Mouse (Mus musculus) T-helper 17 cell (primary cell): ENCODE measurements around the gene Lrmda.

Experiments
- in situ Hi-C, 2 experiments: fragments of 300-600 bp; cut with MboI, MseI; formaldehyde crosslinking; loops; 1 replicate in 1 of 2; 2 replicates in 1 of 2; pipeline ENCODE4 v1.15.1; 2025; ENCODE audit warnings: high pct_unique_total_duplicates in 2 of 2

The Lrmda gene

DNA sequence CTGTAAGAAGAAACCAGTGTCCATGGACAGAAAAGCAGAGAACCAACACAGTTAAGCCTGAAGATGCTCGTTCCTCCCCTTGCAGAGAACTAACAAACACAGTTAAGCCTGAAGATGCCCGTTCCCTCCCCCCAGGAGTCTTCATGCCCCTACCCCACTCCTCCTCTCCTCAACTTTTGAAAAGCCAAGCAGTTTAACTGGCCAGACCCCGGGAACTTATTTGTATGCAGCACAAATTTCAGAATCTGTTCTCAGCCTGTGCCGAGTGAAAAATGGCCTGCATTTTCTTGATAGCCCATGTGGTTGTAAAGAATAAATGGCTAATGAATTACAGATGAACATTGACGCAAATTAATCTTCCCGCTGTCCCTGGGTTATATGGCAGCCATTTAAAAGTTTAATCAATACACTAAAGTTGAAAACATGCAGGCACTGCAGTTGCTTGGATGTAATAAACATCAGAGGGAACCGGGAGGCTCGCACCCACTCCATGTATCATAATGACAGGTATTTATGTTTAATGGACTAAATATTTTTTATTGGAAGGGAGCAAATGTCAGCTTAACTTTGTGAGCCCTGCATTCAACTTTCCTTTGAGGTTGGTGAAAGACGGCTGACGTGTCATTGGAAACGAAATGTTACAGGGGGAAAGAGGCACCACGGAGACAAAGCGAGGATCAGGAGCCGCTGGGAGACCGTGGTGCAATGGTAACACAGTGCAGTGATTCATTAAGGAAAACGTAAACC is 996.0 kb downstream of the Lrmda start:
- in situ Hi-C loops: no loop called here

DNA sequence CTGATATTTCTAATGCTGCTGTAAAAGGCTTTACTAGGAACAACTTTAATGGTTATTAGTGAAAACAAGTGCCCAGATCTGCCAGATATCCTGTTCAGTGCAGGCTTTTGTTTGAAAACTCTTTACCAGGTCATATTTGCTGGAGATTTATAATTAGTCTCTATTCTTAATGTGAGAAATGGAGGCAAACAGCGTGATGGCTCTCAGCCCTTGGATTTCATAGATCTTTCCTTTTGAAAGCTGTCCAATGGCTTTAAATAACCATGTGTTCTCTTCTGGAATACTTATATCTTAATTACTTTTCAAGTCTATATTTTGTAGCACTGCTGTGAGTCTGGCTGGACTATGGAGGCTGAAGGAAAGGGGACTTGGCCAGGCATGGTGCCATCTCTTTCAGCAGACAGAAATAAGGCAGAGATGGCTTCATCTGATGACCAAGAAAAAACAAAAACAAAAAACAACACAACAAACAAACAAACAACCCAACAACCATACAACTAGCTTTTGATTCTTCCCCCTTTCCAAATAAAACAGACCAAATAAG is 996.6 kb downstream of the Lrmda start:
- in situ Hi-C loops: no loop called here

GRCm38 (mm10) chr14:23041002-23041401 is 1021.5 kb downstream of the Lrmda start:
- in situ Hi-C loops: loop anchor here in 1 of 2 experiments (10.0 kb wide), 2 partner anchors 474 to 1066 kb away; no protein-coding TSS in a partner anchor

GRCm38 (mm10) chr14:23045322-23045721 is 1025.8 kb downstream of the Lrmda start:
- in situ Hi-C loops: loop anchor here in 1 of 2 experiments (10.0 kb wide), 2 partner anchors 469 to 1071 kb away; no protein-coding TSS in a partner anchor

DNA sequence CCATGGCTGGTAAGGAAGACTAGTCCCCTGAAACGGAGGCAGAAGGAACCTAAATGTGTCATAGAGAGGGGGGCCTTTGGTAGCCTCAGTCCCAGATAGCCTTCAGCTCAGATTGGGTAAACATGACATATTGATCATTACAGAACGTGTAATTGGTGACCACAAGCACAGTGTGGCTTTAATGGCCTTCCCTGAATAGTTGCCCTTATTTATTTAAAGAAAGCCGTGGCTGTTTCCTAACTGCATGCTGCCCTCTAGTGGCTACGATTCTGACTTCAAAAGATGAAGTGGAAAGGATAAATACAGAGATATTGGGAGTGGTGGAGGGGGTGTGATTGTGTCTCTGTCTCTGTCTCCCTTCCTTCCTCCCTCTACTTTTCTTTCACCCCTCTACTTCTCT is 1026.8 kb downstream of the Lrmda start:
- in situ Hi-C loops: loop anchor here in 1 of 2 experiments (10.0 kb wide), 2 partner anchors 468 to 1072 kb away; no protein-coding TSS in a partner anchor

DNA sequence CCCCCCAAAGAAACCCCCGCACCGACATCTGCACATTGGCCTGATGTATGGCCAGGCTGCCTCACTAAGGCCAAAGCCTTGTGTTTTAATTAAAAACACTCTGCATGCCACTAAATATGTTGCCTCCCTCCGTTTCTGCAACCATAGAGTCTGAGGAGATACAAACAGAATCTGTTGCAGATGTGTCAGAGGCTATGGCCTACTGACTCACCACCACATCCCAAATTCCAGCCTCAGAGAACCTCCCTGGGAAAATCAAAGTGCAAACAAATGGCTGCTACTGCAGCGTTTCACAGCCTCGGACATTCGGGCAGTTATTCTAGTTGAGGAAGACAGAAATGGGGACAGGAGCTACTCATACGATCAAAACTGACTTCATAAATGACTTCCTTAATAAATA is 1031.9 kb downstream of the Lrmda start:
- in situ Hi-C loops: loop anchor here in 1 of 2 experiments (10.0 kb wide), 1 partner anchor 353 kb away; no protein-coding TSS in a partner anchor

GRCm38 (mm10) chr14:23052833-23053592 is 1033.5 kb downstream of the Lrmda start:
- in situ Hi-C loops: loop anchor here in 1 of 2 experiments (10.0 kb wide), 1 partner anchor 352 kb away; no protein-coding TSS in a partner anchor

DNA sequence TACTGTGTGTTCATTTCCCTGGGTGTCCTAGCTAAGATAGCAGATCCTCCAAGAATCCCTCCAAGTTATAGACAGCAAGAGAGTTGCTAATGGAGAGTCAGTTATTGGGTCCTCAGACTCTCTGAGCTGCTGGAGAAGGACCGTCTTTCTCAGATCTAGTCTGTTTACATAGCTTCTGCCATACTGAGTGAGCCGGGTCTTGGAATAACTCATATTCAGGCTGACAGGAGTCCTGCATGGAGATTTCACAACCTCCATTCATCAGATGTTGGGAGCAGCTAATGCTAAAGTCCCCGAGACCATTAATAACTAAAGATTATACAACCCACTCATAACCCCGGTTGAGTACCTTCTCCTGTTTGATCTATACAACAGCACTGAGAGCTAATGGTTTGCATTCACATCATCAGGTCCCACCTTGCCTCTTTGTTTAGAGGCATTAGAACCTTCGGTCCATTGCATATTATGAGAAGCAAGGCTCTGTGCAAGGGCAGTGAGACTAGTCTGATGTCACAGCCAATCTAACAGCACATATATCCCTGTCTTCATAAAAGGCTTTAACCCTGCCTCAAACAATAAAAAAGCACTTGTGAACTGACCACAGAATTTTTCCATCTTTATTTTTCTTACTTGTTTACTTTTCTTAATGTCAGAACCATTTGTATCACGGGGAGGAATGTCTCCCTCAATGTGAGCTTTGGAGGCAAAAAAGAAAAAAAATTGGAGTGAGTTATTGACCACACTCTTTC is 1037.9 kb downstream of the Lrmda start:
- in situ Hi-C loops: loop anchor here in 1 of 2 experiments (10.0 kb wide), 1 partner anchor 347 kb away; no protein-coding TSS in a partner anchor

DNA sequence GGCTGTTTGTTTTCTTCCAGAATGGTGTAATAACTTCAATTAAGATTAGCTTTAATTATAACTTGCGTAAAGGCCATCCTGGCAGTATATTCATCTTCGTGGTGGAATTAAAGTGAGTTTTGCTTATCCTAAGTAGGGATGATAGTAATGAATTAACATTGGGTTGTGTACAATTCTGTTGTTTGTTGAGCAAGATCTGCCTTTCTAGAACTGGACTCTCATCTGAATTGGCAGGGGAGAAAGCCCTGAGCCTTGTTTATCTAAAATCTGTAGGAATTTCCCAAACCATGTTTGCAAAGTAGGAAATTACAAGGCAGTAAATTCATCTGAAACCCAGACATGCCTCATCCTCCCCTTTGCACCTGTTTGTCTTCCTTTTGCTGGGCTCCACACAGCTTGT is 1038.5 kb downstream of the Lrmda start:
- in situ Hi-C loops: loop anchor here in 1 of 2 experiments (10.0 kb wide), 1 partner anchor 347 kb away; no protein-coding TSS in a partner anchor

DNA sequence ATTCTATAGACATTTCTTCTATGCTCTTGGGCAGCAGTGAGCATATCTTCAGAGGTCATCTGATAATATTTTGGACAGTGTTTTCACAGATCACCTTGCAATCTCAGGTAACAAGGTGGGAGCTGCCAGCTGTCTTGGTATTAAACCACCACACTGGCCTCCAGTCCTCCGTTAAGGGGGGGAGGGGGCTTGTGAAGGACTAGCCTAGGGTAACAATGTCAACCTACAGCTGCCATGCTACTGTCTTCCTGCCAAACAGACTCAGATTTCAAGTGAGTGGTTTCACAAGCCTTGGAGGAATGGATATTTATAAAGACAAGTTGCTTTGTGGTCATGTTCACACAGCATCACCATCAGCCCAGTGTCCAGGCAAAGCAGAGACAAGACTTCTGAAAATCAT is 1059.2 kb downstream of the Lrmda start:
- in situ Hi-C loops: no loop called here

DNA sequence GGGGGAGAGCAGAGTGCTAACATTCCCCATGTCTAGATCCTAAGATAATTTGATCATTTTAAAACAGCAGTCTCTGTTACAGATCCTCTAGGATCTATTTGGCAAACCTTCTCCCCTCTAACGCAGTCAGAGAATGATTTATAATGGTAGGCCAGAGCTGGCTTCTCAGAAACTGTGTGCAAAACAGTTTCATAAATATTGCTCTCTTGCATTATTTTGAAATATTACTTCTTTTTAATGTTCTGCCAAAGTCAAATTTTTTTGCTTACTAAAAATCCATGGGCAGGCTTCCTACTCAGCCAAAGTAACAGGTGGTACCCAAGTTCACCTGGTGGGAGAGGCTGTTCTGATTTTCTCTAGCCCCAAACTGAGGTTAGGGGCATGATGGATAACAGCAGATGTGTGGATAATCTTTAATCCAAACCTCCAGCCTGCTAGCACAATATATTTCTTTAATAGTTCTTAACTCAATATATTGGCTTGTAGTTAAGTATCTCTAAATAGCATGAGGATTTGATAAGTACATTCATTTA is 1064.8 kb downstream of the Lrmda start:
- in situ Hi-C loops: no loop called here

DNA sequence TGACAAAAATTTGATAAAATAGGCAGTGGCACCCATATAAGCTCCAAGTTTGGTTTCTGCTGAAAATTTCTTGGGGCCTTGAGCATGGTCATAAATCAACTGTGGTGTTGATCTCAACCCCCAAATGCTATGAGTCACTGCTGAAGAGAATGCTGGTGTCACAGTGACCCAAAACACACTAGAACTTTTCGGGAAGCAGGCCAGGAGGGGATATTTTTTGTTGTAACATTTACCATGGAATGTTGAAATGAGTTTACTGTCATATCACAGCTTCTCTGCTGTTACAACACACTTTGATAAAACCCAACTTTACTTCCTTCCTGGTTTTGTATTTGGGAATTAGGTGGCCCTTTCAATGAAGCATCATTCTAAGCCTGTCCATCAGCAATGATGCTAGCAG is 1065.3 kb downstream of the Lrmda start:
- in situ Hi-C loops: no loop called here

DNA sequence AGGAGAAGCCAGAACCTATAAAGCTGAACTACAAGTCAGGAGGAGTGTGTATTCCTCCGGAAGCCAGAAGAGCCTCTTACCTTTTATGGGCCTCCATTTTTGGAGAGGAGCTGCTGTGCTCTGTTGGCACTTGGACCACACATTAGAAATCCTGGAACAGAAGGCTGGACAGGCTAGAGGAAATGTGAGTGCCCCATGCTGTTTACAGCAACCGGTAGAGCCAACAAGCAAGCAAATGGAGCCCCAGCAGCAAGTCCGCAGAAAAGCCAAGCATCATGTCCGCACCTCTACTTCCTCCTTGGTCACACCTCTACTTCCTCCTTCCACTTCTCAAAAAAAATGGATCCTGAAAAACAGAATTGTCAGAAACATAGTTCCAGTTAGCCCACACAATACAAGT is 1073.8 kb downstream of the Lrmda start:
- in situ Hi-C loops: no loop called here

GRCm38 (mm10) chr14:23094546-23095157 is 1075.1 kb downstream of the Lrmda start:
- in situ Hi-C loops: no loop called here

DNA sequence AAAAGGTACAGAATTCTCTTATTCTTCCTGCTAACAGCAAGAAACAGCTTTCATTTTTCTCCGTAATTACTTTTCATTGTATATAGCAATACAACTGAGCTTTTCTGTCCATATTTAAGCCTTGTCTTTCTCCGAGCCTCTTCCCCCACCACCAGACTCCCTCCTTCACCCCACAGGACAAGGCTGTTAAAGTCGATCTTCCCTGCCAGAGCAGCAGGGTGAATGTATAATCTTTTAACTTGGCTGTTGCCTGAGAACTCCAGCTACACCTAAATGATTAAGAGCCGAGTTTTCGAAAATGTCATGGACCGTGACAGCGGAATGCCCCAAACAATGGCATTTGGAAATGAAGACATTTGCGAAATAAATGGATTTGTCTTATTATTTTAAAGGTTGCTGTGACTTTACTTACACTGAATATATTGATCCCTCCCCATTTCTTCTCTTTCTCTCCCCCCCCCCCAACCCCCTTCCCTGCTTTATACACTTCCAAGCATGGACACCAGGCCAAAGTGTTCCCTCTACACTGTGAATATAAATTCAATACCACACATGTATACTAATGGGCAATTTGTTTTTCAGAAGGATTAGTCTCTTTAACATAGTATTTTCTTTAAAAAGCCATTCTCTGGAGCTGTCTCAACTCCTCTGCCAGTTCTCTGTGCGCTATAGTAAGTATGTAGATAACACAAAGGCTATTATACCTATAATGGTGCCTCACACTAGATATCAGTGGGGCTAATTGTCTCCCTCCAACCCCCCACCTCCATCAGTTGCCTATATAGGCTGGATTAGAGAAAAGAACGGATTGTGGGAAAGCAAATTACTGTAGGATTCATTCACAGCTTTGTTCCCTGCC is 1075.9 kb downstream of the Lrmda start:
- in situ Hi-C loops: no loop called here

DNA sequence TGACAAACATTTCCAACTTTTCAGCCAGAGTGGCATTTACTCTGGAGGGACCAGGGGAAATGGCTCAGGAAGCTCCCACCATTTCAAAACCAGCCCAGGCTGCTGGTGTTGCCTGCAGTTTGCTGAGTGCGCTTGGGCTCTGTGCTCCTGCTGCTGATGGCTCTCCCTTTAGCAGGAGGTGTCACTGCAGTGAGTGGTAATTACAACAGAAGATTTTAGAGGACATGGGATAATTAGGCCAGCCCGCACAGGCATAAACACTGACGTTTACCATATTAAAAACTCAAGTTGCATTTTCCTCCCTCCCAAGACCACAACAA is 1076.5 kb downstream of the Lrmda start:
- in situ Hi-C loops: no loop called here

- in situ Hi-C loops: no loop called here
Observed at GRCm38 (mm10) chr14:23096405-23096804, 1076.9 kb downstream of the Lrmda start.
